Mouse (Mus musculus) liver, embryonic 15.5 days (tissue): ENCODE results near the gene Apold1. TPM values are rescaled to one million over a fixed set of nuclear protein-coding genes. Genes with fewer than 3 reads are reported as not detected.

ENCODE experiments used
- ATAC-seq: fragments of 200-750 bp; cut with Nextera tagmentation; 2 replicates; pipeline ENCODE4 v1.8.0; 2017; ENCODE audit warnings: moderate number of reproducible peaks, mild to moderate bottlenecking, moderate library complexity; ENCODE audit not compliant: insufficient read depth
- H3K27ac ChIP-seq: fragments of 300-500 bp; sonication (generic); replicated peaks from 2 replicates; pipeline ENCODE4 v1.5.1; 2015; ENCODE audit warnings: mild to moderate bottlenecking, inconsistent platforms
- H3K27me3 ChIP-seq: fragments of 300-500 bp; sonication (generic); 2 replicates; pipeline ENCODE4 v1.6.1; 2015; ENCODE audit warnings: mild to moderate bottlenecking, inconsistent platforms
- H3K36me3 ChIP-seq: fragments of 300-500 bp; sonication (generic); replicated peaks from 2 replicates; pipeline ENCODE4 v1.6.1; 2015; ENCODE audit warnings: moderate library complexity, mild to moderate bottlenecking, inconsistent platforms
- H3K4me1 ChIP-seq: fragments of 300-500 bp; sonication (generic); replicated peaks from 2 replicates; pipeline ENCODE4 v1.6.1; 2015; ENCODE audit warnings: inconsistent platforms
- H3K4me2 ChIP-seq: fragments of 300-500 bp; sonication (generic); 2 replicates; pipeline ENCODE4 v1.6.1; 2015; ENCODE audit warnings: moderate library complexity, mild to moderate bottlenecking, inconsistent platforms
- H3K4me3 ChIP-seq: fragments of 300-500 bp; sonication (generic); replicated peaks from 2 replicates; pipeline ENCODE4 v1.5.1; 2015; ENCODE audit warnings: mild to moderate bottlenecking, inconsistent platforms
- H3K9ac ChIP-seq: fragments of 300-500 bp; sonication (generic); 2 replicates; pipeline ENCODE4 v1.6.1; 2015; ENCODE audit warnings: moderate library complexity, mild to moderate bottlenecking, inconsistent platforms
- H3K9me3 ChIP-seq: fragments of 300-500 bp; sonication (generic); replicated peaks from 2 replicates; pipeline ENCODE4 v1.6.1; 2016; ENCODE audit warnings: inconsistent platforms
- WGBS: fragments of 180-500 bp; shearing (Covaris S2); methylation state at CpG from one replicate; pipeline ENCODE4 v1.1.7; 2015; ENCODE audit warnings: mixed read lengths; ENCODE audit not compliant: insufficient replicate concordance; 5-methylcytosine and 5-hydroxymethylcytosine counted together
- polyA plus RNA-seq: library from polyadenylated mRNA; unstranded; fragments of >200 nt; fragmentation: Nextera tagmentation; extraction: Ambion mirVana; gene quantifications from 2 replicates; pipeline ENCODE4 v1.2.1, GENCODE M21; 2015

The Apold1 gene
- polyA plus RNA-seq, 1 experiment from 2014 or later = 2.8 TPM

DNA sequence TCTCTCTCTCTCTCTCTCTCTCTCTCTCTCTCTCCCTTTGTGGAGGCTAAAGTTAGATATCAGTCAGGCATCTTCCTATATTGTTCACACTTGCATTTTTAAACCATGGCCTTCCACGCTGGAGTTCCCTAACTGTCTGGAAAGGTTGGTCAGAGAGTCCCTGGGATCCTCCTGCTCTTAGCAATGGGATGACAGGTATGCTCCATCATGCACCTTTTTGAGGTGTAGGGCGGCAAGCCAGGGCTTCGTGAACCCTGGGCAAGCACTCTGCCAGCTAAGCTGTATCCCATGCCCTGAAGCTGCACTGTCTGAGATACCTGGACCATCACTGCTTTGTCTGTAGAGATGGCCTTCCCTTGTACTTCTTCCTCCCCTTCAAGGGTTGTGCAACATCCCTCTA, 32.3 kb upstream of the Apold1 start:
- no peaks in the 10 kb centered on the region for H3K9me3 ChIP-seq
- H3K4me2 ChIP-seq = no peak overlapping the region
- 94% methylated on average over 3 of the region's 3 CpGs for WGBS
- no peaks in the 10 kb centered on the region for H3K27me3 ChIP-seq
- ATAC-seq = no peak
- no peak overlapping the region for H3K9ac ChIP-seq
- peaks cover 88% of the 10 kb centered on the region for H3K36me3 ChIP-seq
- peaks cover 42% of the 10 kb centered on the region for H3K4me1 ChIP-seq
- no peak overlapping the region for H3K27ac ChIP-seq
- no peak overlapping the region for H3K4me3 ChIP-seq

- Histone ChIP-seq H3K9me3 (no peaks in the 10 kb centered on the region), H3K4me3 (no peak overlapping the region), H3K36me3 (peaks cover 89% of the 10 kb centered on the region), H3K27me3 (no peaks in the 10 kb centered on the region), H3K27ac (peak overlapping the region; percentile 49; the same call in 1 of the 2 replicates), H3K4me2 (no peak overlapping the region), H3K4me1 (peaks cover 37% of the 10 kb centered on the region), H3K9ac (no peak overlapping the region)
- ATAC-seq = peak; percentile 67
- 20% methylated on average over 5 of the region's 5 CpGs for WGBS
Observed at GRCm38 (mm10) chr6:134951364-134951763, 30.2 kb upstream of the Apold1 start.

GRCm38 (mm10) chr6:134953976-134954375, 27.5 kb upstream of the Apold1 start:
- no peak overlapping the region for H3K27ac ChIP-seq
- no peak overlapping the region for H3K9ac ChIP-seq
- no peaks in the 10 kb centered on the region for H3K27me3 ChIP-seq
- H3K4me1 ChIP-seq = peaks cover 20% of the 10 kb centered on the region
- no peak overlapping the region for H3K4me2 ChIP-seq
- peaks cover 88% of the 10 kb centered on the region for H3K36me3 ChIP-seq
- no peak overlapping the region for H3K4me3 ChIP-seq
- ATAC-seq = no peak
- H3K9me3 ChIP-seq = no peaks in the 10 kb centered on the region
- 92% methylated on average over 11 of the region's 11 CpGs for WGBS

DNA sequence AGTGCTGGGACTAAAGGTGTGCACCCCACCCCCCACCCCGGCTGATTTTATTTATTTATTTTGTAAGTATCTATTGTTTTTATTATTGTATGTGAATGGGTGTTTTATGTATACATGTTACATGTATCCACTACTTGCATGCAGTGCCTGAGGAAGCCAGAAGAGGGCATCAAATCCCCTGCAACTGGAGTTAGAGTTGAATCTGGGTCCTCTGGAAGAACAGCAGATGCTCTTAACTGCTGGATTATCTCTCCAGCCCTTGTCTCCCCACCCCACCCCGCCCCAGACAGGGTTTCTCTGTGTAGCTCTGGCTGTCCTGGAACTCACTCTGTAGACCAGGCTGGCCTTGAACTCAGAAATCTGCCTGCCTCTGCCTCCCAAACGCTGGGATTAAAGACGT, 25.1 kb upstream of the Apold1 start:
- no peaks in the 10 kb centered on the region for H3K9me3 ChIP-seq
- WGBS = 77% methylated on average over 4 of the region's 4 CpGs
- peaks cover 66% of the 10 kb centered on the region for H3K36me3 ChIP-seq
- peaks cover 9% of the 10 kb centered on the region; the same call in 1 of the 2 replicates for H3K4me1 ChIP-seq
- H3K4me3 ChIP-seq = no peak overlapping the region
- H3K27ac ChIP-seq = no peak overlapping the region
- ATAC-seq = no peak
- no peaks in the 10 kb centered on the region for H3K27me3 ChIP-seq
- no peak overlapping the region for H3K4me2 ChIP-seq
- no peak overlapping the region for H3K9ac ChIP-seq

DNA sequence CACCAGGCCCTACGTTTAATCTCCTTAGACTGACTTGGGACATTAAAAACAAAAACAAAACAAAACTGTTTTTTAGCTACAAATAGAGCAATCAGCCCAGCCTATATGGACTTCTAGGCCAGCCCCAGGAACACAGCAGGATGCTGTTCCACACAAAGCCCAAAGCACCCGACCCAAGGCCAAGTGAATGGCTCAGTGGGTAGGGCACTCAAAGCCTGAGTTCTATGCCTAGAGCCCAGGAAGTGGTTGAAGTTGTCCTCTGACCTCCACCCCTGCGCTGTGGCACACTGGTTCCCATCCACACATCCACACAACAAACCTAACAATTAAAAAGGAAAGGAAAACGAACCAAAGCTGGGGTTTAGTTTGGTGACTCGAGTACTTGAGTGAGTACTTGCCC, 20.2 kb upstream of the Apold1 start:
- WGBS = 67% methylated on average over 5 of the region's 5 CpGs
- no peak overlapping the region for H3K9ac ChIP-seq
- no peak for ATAC-seq
- no peaks in the 10 kb centered on the region for H3K9me3 ChIP-seq
- H3K4me2 ChIP-seq = no peak overlapping the region
- no peak overlapping the region for H3K27ac ChIP-seq
- H3K4me1 ChIP-seq = no peaks in the 10 kb centered on the region; the same call in 1 of the 2 replicates
- H3K4me3 ChIP-seq = no peak overlapping the region
- H3K27me3 ChIP-seq = no peaks in the 10 kb centered on the region
- H3K36me3 ChIP-seq = peaks cover 21% of the 10 kb centered on the region

- no peaks in the 10 kb centered on the region for H3K9me3 ChIP-seq
- H3K27me3 ChIP-seq = no peaks in the 10 kb centered on the region
- H3K27ac ChIP-seq = no peak overlapping the region
- H3K9ac ChIP-seq = no peak overlapping the region
- peaks cover 14% of the 10 kb centered on the region for H3K36me3 ChIP-seq
- no peak for ATAC-seq
- H3K4me2 ChIP-seq = no peak overlapping the region
- no peak overlapping the region for H3K4me3 ChIP-seq
- H3K4me1 ChIP-seq = no peaks in the 10 kb centered on the region; the same call in 1 of the 2 replicates
- WGBS = 66% methylated on average over 9 of the region's 9 CpGs
Observed at GRCm38 (mm10) chr6:134961858-134962517, 19.5 kb upstream of the Apold1 start.

DNA sequence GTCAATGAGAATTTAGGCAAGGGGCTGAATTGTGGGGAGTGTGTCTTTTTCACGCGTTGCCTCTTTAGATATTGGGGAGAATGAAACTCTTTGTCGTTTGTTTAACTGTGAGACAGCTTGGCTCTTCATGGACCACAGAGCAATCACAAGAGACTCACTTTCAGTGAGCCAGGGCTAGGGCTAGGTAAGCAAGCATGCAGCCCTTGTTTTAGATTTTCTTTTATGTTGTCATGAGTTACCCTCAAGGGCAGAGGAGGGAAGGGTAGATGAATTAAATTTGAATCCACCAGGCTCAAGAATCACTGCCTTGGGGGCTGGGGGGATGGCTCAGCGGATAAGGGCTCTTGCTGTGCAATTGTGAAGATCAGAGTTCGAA, 19.0 kb upstream of the Apold1 start:
- no peaks in the 10 kb centered on the region for H3K27me3 ChIP-seq
- no peaks in the 10 kb centered on the region for H3K9me3 ChIP-seq
- peaks cover 9% of the 10 kb centered on the region for H3K36me3 ChIP-seq
- H3K4me2 ChIP-seq = no peak overlapping the region
- no peak overlapping the region for H3K9ac ChIP-seq
- H3K4me3 ChIP-seq = no peak overlapping the region
- WGBS = 81% methylated on average over 5 of the region's 5 CpGs
- no peak for ATAC-seq
- no peak overlapping the region for H3K27ac ChIP-seq
- no peaks in the 10 kb centered on the region; the same call in 1 of the 2 replicates for H3K4me1 ChIP-seq

DNA sequence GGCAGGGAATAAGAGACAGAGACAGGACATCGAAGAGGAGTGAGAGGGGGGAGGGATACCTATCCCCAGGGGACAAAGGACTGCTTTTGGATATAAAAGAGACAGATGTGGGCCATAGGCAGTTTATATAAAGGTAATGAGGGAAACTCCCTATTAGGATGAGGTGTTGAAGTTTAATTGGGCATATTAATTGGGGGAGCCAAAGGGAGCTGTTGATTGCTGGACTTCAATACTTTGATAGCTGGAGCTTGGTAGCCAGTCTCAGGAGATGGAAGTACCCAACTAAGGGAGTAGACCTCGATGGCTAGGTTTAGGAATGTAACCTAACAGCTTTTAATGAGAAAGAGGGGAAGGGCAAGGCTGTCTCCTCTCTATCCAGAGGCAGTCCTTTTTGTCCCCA, 17.6 kb upstream of the Apold1 start:
- no peaks in the 10 kb centered on the region for H3K36me3 ChIP-seq
- ATAC-seq = no peak
- no peaks in the 10 kb centered on the region for H3K9me3 ChIP-seq
- H3K4me2 ChIP-seq = no peak overlapping the region
- H3K9ac ChIP-seq = no peak overlapping the region
- H3K4me3 ChIP-seq = no peak overlapping the region
- no peaks in the 10 kb centered on the region; the same call in 1 of the 2 replicates for H3K4me1 ChIP-seq
- H3K27me3 ChIP-seq = no peaks in the 10 kb centered on the region
- WGBS = 81% methylated on average over 2 of the region's 2 CpGs
- H3K27ac ChIP-seq = no peak overlapping the region

- H3K27ac ChIP-seq = no peak overlapping the region
- no peaks in the 10 kb centered on the region for H3K36me3 ChIP-seq
- no peak for ATAC-seq
- H3K9me3 ChIP-seq = no peaks in the 10 kb centered on the region
- H3K4me1 ChIP-seq = peaks cover 3% of the 10 kb centered on the region
- WGBS = 57% methylated on average over 5 of the region's 5 CpGs
- H3K4me2 ChIP-seq = no peak overlapping the region
- no peak overlapping the region for H3K4me3 ChIP-seq
- no peaks in the 10 kb centered on the region for H3K27me3 ChIP-seq
- no peak overlapping the region for H3K9ac ChIP-seq
Observed at GRCm38 (mm10) chr6:134966681-134967080, 14.8 kb upstream of the Apold1 start.

DNA sequence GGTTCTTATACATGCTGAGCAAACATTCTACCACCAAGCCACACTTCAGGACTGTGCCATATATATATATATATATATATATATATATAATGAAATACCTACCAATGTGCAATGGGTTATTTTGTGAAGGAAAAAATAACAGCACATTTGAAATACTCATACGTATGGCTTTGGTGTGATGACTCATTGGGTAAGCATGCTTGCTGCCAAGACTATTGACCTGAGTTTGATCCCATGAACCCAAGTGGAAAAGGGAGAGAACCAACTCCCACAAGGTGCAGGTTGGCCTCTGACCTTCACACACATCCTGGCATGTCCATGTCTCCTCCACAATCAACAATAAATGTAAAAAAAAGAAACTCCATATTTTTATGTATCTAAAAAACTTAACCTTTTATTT, 13.2 kb upstream of the Apold1 start:
- H3K27me3 ChIP-seq = no peaks in the 10 kb centered on the region
- H3K4me2 ChIP-seq = no peak overlapping the region
- H3K9me3 ChIP-seq = no peaks in the 10 kb centered on the region
- no peak overlapping the region for H3K27ac ChIP-seq
- no peak overlapping the region for H3K9ac ChIP-seq
- no peaks in the 10 kb centered on the region for H3K36me3 ChIP-seq
- no peak for ATAC-seq
- WGBS = 50% methylated on average over 1 of the region's 1 CpGs
- peaks cover 12% of the 10 kb centered on the region for H3K4me1 ChIP-seq
- no peak overlapping the region for H3K4me3 ChIP-seq

- Histone ChIP-seq H3K4me2 (no peak overlapping the region), H3K4me1 (peaks cover 18% of the 10 kb centered on the region), H3K27ac (no peak overlapping the region), H3K9ac (no peak overlapping the region), H3K9me3 (no peaks in the 10 kb centered on the region), H3K27me3 (no peaks in the 10 kb centered on the region), H3K4me3 (no peak overlapping the region), H3K36me3 (no peaks in the 10 kb centered on the region)
- no peak for ATAC-seq
- 70% methylated on average over 2 of the region's 2 CpGs for WGBS
Observed at GRCm38 (mm10) chr6:134969498-134969897, 12.0 kb upstream of the Apold1 start.

GRCm38 (mm10) chr6:134972096-134972495, 9.4 kb upstream of the Apold1 start:
- no peak for ATAC-seq
- H3K9me3 ChIP-seq = no peaks in the 10 kb centered on the region
- H3K9ac ChIP-seq = no peak overlapping the region
- no peaks in the 10 kb centered on the region for H3K27me3 ChIP-seq
- H3K4me3 ChIP-seq = no peak overlapping the region
- H3K4me2 ChIP-seq = no peak overlapping the region
- 31% methylated on average over 4 of the region's 4 CpGs for WGBS
- H3K36me3 ChIP-seq = no peaks in the 10 kb centered on the region
- H3K27ac ChIP-seq = no peak overlapping the region
- peaks cover 18% of the 10 kb centered on the region for H3K4me1 ChIP-seq
